Mouse (Mus musculus) retina, embryonic 14.5 days (tissue): ENCODE data around the gene Arhgef2.
"Not testable (repeated sequence)": the region's sequence is repeated elsewhere in the genome, so short reads cannot be mapped to it uniquely, and the experiment has no call there.

ENCODE experiments used
- DNase-seq: peaks from one replicate; pipeline ENCODE4 v3.0.0-alpha.2; 2015; ENCODE audit warnings: low spot score

Gene Arhgef2

DNA sequence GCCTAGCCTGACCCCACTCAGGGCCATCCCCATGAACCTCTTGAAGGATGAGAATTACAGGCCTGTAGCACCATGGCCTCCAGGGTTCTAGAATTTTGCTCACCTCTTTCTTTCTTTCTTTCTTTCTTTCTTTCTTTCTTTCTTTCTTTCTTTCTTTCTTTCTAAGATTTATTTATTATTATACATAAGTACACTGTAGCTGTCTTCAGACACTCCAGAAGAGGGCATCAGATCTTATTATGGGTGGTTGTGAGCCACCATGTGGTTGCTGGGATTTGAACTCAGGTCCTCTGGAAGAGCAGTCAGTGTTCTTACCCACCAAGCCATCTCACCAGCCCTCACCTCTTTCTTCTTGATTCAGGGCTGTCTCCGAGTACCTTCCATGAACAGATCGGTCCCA is at the start of gene Arhgef2:
Arhgef2 (plus strand) TSS at position 301 of the 400 bp plus-strand sequence.
- not testable (repeated sequence) for DNase-seq

- DNase-seq = no peak
Observed at GRCm38 (mm10) chr3:88556616-88557015, 49.1 kb upstream of the Arhgef2 start.

- DNase-seq = no peak
Observed at GRCm38 (mm10) chr3:88559596-88559995, 46.2 kb upstream of the Arhgef2 start.

GRCm38 (mm10) chr3:88561989-88562388 is 43.8 kb upstream of the Arhgef2 start:
- DNase-seq = peak; percentile 51

DNA sequence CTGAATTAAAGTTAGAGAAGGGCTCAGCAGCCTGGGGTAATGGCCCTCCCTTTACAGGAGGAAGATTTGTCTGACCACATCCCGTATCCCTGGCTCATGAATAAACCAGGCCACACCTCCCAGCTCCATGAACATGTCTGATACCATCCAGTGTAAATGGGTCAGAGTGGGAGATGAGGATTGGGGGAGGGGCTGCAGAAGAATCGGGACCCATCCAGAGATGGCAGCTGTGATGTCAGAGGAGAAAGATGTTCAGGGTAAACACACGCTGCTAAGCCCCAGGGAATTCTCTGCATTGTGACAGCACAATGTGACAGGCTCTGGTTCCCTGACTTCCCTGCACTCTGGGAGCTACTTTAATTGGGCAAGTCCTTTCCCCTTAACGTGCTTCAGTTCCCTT is 42.3 kb upstream of the Arhgef2 start:
- DNase-seq = peak; percentile 68

- DNase-seq = no peak
Observed at GRCm38 (mm10) chr3:88563966-88564365, 41.8 kb upstream of the Arhgef2 start.

DNA sequence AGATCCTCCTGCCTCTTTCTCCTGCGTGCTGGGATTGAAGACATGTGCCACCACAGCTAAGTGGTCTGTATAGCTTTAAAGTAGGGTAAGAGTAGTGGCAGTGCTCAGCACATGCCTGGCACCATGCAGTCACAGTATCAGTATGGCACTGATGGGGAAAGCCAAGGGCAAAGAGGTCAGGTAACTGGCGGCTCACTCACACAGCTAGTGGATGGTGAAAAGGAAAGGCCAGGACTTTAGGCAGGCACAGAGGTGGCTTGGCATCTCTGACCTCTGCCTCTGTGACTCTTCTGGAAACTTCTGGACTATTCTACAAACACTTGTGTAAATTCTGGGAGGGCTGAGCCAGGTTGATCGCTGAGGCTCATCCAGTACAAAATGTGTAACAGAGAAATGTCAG is 39.6 kb upstream of the Arhgef2 start:
- no peak for DNase-seq

- DNase-seq = no peak
Observed at GRCm38 (mm10) chr3:88566536-88567061, 39.2 kb upstream of the Arhgef2 start.

- DNase-seq = no peak
Observed at GRCm38 (mm10) chr3:88567892-88568291, 37.9 kb upstream of the Arhgef2 start.

DNA sequence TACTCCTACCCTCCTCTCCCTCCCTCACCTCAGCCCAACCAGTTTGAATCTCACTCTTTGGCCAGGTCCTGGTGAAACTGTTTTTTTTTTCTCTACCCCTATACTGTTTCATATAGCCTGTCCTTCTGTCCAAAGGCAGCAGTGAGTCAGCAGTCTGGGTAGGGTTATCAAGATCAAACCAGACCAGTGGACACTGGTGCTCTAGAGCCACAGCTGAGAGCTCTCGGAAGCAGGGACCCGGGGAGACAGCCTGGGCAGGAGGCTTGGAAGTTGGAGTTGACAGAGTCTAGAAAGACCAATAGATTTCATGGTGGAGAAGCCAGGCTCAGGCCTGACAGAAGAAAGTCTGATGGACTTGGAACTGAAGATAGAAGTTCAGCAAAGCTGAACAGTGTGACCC is 37.2 kb upstream of the Arhgef2 start:
- no peak for DNase-seq

GRCm38 (mm10) chr3:88569093-88569492 is 36.7 kb upstream of the Arhgef2 start:
- no peak for DNase-seq

DNA sequence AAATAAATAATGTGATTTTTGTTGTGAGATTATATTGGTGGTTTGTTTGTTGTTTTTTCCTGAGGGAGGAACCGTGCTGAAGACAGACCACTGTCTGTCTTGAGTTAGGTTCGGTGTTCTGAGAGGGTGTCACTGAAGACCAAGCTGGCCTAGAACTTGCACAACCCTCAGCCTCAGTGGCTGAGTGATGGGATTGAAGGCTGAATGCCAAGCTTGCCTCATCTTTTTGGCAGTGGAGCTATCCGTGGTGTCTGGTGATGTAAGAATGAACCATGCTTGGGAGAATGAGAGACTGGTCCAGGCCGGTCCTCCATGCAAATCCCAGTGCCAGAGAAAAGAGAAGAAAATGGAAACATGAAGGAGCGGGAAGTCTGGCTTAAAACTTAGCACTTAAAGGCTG is 36.1 kb upstream of the Arhgef2 start:
- no peak for DNase-seq

DNA sequence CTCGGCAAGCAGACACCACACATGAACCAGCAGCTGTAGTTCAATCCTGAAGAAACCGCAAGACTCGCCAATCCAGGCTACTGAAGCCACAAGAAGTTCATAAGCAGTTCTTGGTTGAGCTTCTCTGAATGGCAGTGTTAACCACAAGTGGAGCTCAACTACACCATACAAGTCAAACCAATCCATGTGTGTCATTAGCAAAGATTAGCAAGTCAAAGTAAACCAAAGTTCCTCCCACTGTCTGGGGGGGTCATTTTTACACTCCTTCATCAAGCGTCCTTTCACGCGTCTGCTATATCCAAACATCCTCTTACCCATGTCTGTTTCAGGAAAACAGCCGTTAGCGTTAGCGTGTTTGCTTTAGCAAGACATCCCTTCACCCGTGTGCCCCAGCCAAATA is 35.4 kb upstream of the Arhgef2 start:
- DNase-seq = no peak

DNA sequence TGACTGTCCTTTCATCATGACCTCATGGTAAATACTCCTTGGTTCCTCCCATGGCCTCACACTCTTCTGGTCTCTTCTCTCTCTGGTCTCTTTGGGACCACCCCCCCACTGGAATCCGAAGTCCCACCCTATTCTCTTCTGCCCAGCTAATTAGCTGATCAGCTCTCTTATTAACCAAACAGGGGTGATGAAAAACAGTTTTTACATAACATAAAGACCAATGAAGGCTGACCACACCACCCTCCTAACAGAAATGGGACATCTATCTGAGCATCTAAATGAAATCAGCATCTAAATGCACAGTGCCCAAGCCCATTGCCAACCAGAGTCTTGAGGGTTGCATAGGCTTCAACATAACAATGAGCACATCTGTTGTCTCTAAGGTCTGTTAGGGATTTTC is 33.9 kb upstream of the Arhgef2 start:
- no peak for DNase-seq

- DNase-seq = no peak
Observed at GRCm38 (mm10) chr3:88572835-88573234, 32.9 kb upstream of the Arhgef2 start.

DNA sequence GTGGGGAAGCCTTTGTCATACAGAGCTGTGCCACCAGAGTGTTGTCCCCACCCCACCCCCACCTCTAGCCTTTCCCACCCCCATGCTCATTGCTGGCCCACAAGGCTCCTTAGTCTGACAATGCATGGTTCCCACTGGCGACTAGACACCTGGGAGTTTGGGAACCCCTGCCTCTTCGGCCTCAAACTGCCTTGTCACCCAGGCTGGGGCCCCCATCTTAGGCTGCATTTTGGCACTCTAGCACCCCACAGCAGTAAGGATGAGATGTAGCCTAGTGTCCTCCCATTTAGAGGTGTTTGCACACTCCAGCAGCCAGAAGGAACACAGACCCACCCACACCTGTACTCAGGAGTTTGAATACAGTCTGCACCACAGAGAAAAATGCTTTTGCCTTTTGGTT is 32.0 kb upstream of the Arhgef2 start:
- DNase-seq = no peak

- no peak for DNase-seq
Observed at GRCm38 (mm10) chr3:88575540-88575939, 30.2 kb upstream of the Arhgef2 start, which contains the start of gene Ssr2. TSS of gene Ssr2 (plus strand) at chr3:88575876.

- not testable (repeated sequence) for DNase-seq
Observed at GRCm38 (mm10) chr3:88577846-88578245, 27.9 kb upstream of the Arhgef2 start.

DNA sequence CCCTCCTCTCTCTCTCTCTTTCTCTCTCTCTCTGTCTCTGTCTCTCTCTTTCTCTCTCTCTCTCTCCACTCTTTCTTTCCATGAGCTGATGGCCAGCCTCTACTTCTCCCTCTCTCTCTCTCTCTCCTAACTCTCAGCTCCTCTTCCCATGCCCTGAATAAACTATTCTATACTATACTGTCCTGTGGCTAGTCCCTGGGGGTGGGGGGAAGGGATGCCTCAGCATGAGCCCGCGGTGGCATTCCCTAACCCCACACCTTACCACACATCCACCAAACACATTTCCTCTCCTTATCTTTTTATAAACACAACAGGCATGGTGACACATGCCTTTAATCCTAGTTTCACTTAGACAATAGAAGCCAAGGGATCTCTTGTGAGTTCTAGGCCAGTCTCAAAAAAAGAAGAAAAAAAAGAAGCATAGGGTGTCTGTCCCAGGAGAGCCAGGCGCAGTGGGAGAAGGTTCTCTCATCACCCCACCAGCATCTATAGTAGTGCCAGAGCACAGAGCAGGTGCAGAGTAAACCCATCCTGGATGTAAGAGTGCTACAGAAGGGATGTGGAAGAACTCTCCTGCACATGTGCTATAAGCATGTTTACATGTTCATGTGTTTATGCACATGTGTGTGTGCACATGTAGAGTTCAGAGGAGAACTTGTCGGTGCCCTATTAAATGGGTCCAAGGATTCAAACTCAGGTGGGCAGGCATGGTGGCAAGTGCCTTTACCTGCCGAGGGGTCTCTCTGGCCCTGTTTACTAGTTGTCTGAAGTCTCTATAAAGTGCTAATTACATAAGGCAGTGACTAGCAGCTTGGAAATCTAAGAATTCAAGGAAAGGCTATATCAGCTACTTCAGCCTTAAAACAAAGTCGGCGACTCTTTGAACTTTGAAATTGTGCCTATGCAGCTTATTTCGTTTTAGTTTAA is 27.0 kb upstream of the Arhgef2 start:
- no peak for DNase-seq

DNA sequence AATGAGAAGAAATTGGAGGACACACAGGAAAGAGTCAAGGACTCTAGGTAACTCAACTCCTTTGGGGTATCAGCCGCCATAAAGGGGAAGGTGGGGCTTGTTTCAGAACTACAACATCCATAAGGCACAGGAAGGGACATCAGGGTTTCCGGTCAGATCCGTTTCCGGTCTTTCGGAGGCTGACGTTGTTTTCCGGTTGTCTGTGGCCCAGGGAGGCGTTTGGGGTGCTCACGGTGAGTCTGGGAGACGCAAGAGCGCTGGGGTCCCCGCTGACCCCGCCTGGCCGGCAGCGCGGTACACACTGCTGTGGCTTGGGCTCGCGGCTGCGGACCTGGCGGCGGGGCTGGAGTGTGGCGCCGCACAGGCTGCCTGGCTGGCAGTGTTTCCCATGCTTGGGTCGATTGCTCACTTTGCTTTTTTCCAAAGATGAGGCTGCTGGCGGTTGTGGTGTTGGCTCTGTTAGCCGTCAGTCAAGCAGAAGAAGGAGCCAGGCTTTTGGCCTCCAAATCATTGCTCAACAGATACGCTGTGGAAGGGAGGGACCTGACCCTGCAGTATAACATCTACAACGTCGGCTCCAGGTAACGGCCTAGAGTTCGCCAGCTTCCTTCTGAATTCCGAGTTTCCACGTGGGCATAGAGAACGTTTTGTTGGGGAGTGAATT is 26.2 kb upstream of the Arhgef2 start:
- peak; percentile 86 for DNase-seq

GRCm38 (mm10) chr3:88585769-88586168 is 20.0 kb upstream of the Arhgef2 start:
- no peak for DNase-seq

DNA sequence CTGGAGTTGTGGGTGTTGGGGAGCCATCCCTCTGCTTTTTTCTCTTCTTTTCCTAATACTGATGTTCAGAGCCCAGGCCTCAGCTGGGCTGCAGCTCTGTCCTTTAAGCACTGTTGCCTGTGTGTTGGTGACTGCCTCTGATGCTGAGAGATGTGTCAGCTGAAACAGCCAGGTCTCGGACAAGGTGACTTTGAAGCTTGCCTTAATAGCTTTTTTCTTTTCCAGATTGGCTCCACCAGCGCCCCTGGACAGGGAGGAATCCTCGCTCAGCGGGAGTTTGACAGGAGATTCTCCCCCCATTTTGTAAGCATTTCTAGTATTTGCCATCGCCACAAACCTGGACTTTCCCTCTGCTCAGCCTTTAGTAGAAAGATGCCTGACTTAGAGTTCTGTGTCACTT is 19.1 kb upstream of the Arhgef2 start:
- no peak for DNase-seq

GRCm38 (mm10) chr3:88590246-88590645 is 15.5 kb upstream of the Arhgef2 start:
- DNase-seq = no peak
